Mouse (Mus musculus): ENCODE data around the gene Ptdss2.

The Ptdss2 gene

GRCm38 (mm10) chr7:141206182-141206937, 84.2 kb downstream of the Ptdss2 start:
- DNase-seq (ENCODE audit: extremely low spot score, low read depth, low spot score), result no peak
